Comparison of ENCODE assay signal across 20 mouse cellular contexts in genomic region chr3:28229503-28229902, GRCm38 (mm10). TPM values are rescaled to one million over a fixed set of nuclear protein-coding genes. Genes with fewer than 3 reads are reported as not detected.
DNase-seq lines count a peak whose midpoint lies in the region; ATAC-seq and TF ChIP-seq lines count a peak whose summit lies in the region.
"Had no signal": no experiment of that assay in that cellular context is flagged by ENCODE, and none has a peak within 500 bp of the region (broad histone marks: within the 10 kb centered on the region; RNA-seq: fewer than 3 reads in every experiment).

No protein-coding gene starts in this region.

- peak; percentile 57; the same call in 1 of the 2 replicates for ATAC-seq in liver, embryonic 12.5 days
- ATAC-seq in liver, embryonic 11.5 days (replicated peaks; ENCODE audit: low FRiP score): no peak
- ATAC-seq in intestine, embryonic 16.5 days: peak; percentile 93
- ATAC-seq in stomach, postnatal 0 days (ENCODE audit: low FRiP score, low TSS enrichment): peak; percentile 97
- ATAC-seq: forebrain, postnatal 0 days; midbrain, embryonic 16.5 days had no signal

- intact Hi-C loops in left cerebral cortex, postnatal 36 days (cut with DNase I): no loop called here

- no peak for TF ChIP-seq CTCF in stomach, postnatal 0 days (IDR thresholded peaks at IDR 0.05; ENCODE audit: low read depth)

- H3K36me3 ChIP-seq in liver, embryonic 12.5 days: no peaks in the 10 kb centered on the region
- no peaks in the 10 kb centered on the region for H3K36me3 ChIP-seq in liver, embryonic 11.5 days (ENCODE audit: control insufficient read depth, insufficient read depth, low read length)
- no peaks in the 10 kb centered on the region for H3K36me3 ChIP-seq in intestine, embryonic 16.5 days (ENCODE audit: control insufficient read depth, insufficient read depth, low read length)
- H3K36me3 ChIP-seq in stomach, postnatal 0 days (ENCODE audit: control insufficient read depth, insufficient read depth, low read length): no peaks in the 10 kb centered on the region
- H3K36me3 ChIP-seq: embryonic facial prominence, embryonic 13.5 days; heart, embryonic 13.5 days; limb, embryonic 15.5 days had no signal

- no peak overlapping the region for H3K9ac ChIP-seq in liver, embryonic 12.5 days
- no peak overlapping the region for H3K9ac ChIP-seq in liver, embryonic 11.5 days (ENCODE audit: low read depth, low read length)
- no peak overlapping the region for H3K9ac ChIP-seq in intestine, embryonic 16.5 days (ENCODE audit: low read depth, low read length)
- H3K9ac ChIP-seq in stomach, postnatal 0 days (ENCODE audit: low read length): no peak overlapping the region
- H3K9ac ChIP-seq: embryonic facial prominence, embryonic 13.5 days; forebrain, postnatal 0 days; heart, embryonic 13.5 days; limb, embryonic 15.5 days; lung, embryonic 14.5 days had no signal

- no peak overlapping the region for H3K27ac ChIP-seq in liver, embryonic 12.5 days
- no peak overlapping the region for H3K27ac ChIP-seq in liver, embryonic 11.5 days (ENCODE audit: low read depth, low read length)
- peak overlapping the region; percentile 66 for H3K27ac ChIP-seq in intestine, embryonic 16.5 days (ENCODE audit: low read length)
- no peak overlapping the region for H3K27ac ChIP-seq in stomach, postnatal 0 days (replicated peaks)
- H3K27ac ChIP-seq: embryonic facial prominence, embryonic 13.5 days; heart, embryonic 13.5 days; limb, embryonic 15.5 days; macrophage had no signal

- H3K4me1 ChIP-seq in liver, embryonic 12.5 days: peaks cover 16% of the 10 kb centered on the region
- H3K4me1 ChIP-seq in liver, embryonic 11.5 days (replicated peaks; ENCODE audit: control insufficient read depth, insufficient read depth, low read length): no peaks in the 10 kb centered on the region; the same call in 1 of the 2 replicates
- H3K4me1 ChIP-seq in intestine, embryonic 16.5 days (ENCODE audit: control insufficient read depth, insufficient read depth, low read length): peaks cover 2% of the 10 kb centered on the region; the same call in 1 of the 2 replicates
- H3K4me1 ChIP-seq in stomach, postnatal 0 days (replicated peaks; ENCODE audit: control insufficient read depth, insufficient read depth): no peaks in the 10 kb centered on the region

- H3K9me3 ChIP-seq in liver, embryonic 12.5 days (replicated peaks): no peaks in the 10 kb centered on the region
- H3K9me3 ChIP-seq in liver, embryonic 11.5 days (ENCODE audit: control insufficient read depth, low read length): no peaks in the 10 kb centered on the region
- H3K9me3 ChIP-seq in intestine, embryonic 16.5 days (ENCODE audit: control insufficient read depth, low read length): no peaks in the 10 kb centered on the region
- no peaks in the 10 kb centered on the region for H3K9me3 ChIP-seq in stomach, postnatal 0 days (ENCODE audit: control insufficient read depth, low read length)
- H3K9me3 ChIP-seq: embryonic facial prominence, embryonic 13.5 days; heart, embryonic 13.5 days; limb, embryonic 15.5 days had no signal

- WGBS in liver, embryonic 12.5 days (ENCODE audit: insufficient replicate concordance): 53% methylated on average over 2 of the region's 2 CpGs
- WGBS in liver, embryonic 11.5 days: 46% methylated on average over 2 of the region's 2 CpGs
- 69% methylated on average over 2 of the region's 2 CpGs for WGBS in intestine, embryonic 16.5 days
- WGBS in stomach, postnatal 0 days: 60% methylated on average over 2 of the region's 2 CpGs

- H3K4me2 ChIP-seq in liver, embryonic 12.5 days: no peak overlapping the region
- no peak overlapping the region for H3K4me2 ChIP-seq in liver, embryonic 11.5 days
- no peak overlapping the region for H3K4me2 ChIP-seq in intestine, embryonic 16.5 days (ENCODE audit: low read depth, low read length)
- H3K4me2 ChIP-seq in stomach, postnatal 0 days (replicated peaks; ENCODE audit: low read depth): no peak overlapping the region
- H3K4me2 ChIP-seq: embryonic facial prominence, embryonic 13.5 days; heart, embryonic 13.5 days; limb, embryonic 15.5 days; lung, embryonic 14.5 days had no signal

- H3K27me3 ChIP-seq in liver, embryonic 12.5 days (replicated peaks): no peaks in the 10 kb centered on the region
- H3K27me3 ChIP-seq in liver, embryonic 11.5 days (replicated peaks; ENCODE audit: control insufficient read depth, insufficient read depth, low read length): no peaks in the 10 kb centered on the region
- H3K27me3 ChIP-seq in intestine, embryonic 16.5 days (replicated peaks; ENCODE audit: control insufficient read depth, insufficient read depth, low read length): no peaks in the 10 kb centered on the region
- no peaks in the 10 kb centered on the region for H3K27me3 ChIP-seq in stomach, postnatal 0 days (ENCODE audit: control insufficient read depth, insufficient read depth, low read length)
- H3K27me3 ChIP-seq: embryonic facial prominence, embryonic 13.5 days; heart, embryonic 13.5 days; limb, embryonic 15.5 days had no signal

- no peak for TF ChIP-seq EP300 in stomach, postnatal 0 days (optimal IDR thresholded peaks at IDR 0.05)

- DNase-seq in liver, embryonic 11.5 days (ENCODE audit: low spot score): no peak
- peak; percentile 38 for DNase-seq in R1 (ENCODE audit: low read depth, low spot score)
- peak; percentile 56 for DNase-seq in stomach, postnatal 0 days (ENCODE audit: low spot score)
- no peak for DNase-seq in left cerebral cortex, postnatal 36 days (ENCODE audit: low spot score in 2 of 2)
- DNase-seq in kidney, adult 9 months: no peak
- no peak for DNase-seq in retina, postnatal 1 day
- DNase-seq: adrenal gland, postnatal 10 days; B cell, adult 2 months; cerebellum, adult 18-20 months; forebrain, postnatal 0 days; gastrocnemius, postnatal 10 days; thymus, postnatal 25 days had no signal

- no peak overlapping the region for H3K4me3 ChIP-seq in liver, embryonic 12.5 days
- H3K4me3 ChIP-seq in liver, embryonic 11.5 days (ENCODE audit: low read depth, low read length): no peak overlapping the region
- no peak overlapping the region for H3K4me3 ChIP-seq in intestine, embryonic 16.5 days (ENCODE audit: low read length)
- no peak overlapping the region for H3K4me3 ChIP-seq in stomach, postnatal 0 days (ENCODE audit: low read depth, low read length)
- H3K4me3 ChIP-seq: embryonic facial prominence, embryonic 13.5 days; heart, embryonic 13.5 days; limb, embryonic 15.5 days had no signal

RNA-seq across cellular contexts. Expression of gene Tnik, which starts 33.5 kb away (rescaled TPM):
- 5.2 and 5.4 TPM in 2 replicates for polyA plus RNA-seq in liver, embryonic 12.5 days (2016; fragmentation: Nextera tagmentation; extraction: Ambion mirVana)
- polyA plus RNA-seq in liver, embryonic 11.5 days (2014; fragmentation: Nextera tagmentation; extraction: Ambion mirVana): 10.2 and 11.8 TPM in 2 replicates
- polyA plus RNA-seq in intestine, embryonic 16.5 days (2015; fragmentation: Nextera tagmentation; extraction: Ambion mirVana): 11.5 and 12.5 TPM in 2 replicates
- 4.6 and 5.3 TPM in 2 replicates for polyA plus RNA-seq in stomach, postnatal 0 days (2015; fragmentation: Nextera tagmentation; extraction: Ambion mirVana)
- 100 to 1,000 TPM; 164 to 253 TPM for total RNA-seq in left cerebral cortex, postnatal 36 days (2021)

Comparison
In these comparisons a context has a peak if more than half of its experiments do, and no peak if none do; other contexts are left out.
1. DNase-seq: peak in R1 (single experiment) and stomach, postnatal 0 days (single experiment); none in liver, embryonic 11.5 days (single experiment), left cerebral cortex, postnatal 36 days (0 of 2), kidney, adult 9 months (single experiment) and retina, postnatal 1 day (single experiment).